Mouse (Mus musculus): ENCODE results near the gene Nrxn3. TPM values are rescaled to one million over a fixed set of nuclear protein-coding genes. Genes with fewer than 3 reads are reported as not detected.

The Nrxn3 gene
- total RNA-seq, 2 experiments from 2014 or later: 0.57 to 0.97 TPM

DNA sequence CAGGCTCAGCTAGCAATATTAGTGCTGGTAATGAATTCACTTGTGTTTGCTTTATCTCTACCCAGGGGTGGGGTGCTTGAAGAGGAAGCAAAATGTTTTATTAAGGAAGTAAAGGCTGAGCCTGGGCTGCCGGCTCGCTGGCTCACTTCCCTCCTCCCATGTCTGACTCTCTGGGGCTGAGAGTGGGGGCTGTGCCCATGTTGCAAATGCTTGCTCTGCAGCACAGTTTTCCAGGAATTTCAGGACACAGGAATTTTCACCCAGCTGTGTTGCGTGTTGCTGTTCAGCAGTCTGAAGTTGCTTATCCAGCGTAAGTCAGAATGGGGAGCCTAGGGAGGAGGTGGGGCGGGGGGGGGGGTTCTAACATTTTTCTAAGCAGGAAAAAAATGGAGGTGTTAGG lies 89.5 kb downstream of the Nrxn3 start:
- DNase-seq: no peak

DNA sequence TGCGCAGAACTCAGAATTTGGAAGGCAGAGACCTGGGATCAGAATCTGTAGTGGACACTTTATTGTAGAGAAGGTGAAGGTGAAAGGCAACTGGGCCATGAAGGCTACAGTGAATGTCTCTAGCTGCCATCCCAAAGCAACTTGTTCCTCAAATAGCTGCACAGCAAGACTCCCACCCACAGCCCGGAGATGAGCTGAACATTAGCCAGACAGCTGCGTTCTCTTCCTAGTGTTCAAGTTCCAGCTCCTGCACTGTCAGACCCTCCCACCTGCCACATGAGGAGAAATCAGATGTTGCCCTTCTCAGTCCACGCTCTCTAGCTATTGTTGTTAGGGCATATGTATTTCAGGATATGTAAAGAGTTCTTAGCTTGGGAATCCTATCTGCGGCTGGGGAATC lies 94.2 kb downstream of the Nrxn3 start:
- DNase-seq: no peak

DNA sequence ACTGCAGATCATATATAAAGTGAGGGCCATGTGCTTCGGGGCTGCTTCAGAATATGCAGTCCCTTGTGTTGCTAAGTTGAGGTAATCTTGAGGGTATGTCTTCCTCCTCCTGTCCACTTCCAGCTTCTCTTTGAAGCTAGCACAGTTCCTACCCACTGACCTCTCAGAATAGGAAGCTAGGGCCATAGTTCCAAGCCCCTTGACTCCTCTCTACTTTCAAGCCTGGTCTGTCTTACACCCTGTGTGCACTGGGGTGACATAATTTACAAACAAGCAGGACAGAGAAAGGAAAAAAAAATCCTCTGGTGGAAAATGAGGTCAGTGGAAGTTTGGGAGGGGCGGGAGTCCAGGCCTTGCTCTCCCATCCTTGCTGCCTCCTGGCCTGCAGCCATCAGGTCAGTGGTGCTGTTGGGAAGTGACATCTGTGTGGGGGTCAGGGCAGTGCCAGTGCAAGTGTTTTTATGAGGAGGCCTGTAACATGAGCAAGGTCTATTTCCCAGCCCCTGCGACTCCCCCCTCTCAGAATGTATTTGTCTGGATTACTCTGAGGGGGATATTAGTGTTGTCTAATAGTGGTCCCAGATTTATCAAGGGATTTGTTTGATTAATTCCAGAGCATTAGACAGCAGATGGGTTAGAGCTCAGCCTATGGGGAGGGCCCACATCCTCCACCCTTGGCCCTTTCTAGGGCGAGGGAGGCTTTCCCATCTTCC lies 96.1 kb downstream of the Nrxn3 start:
- DNase-seq: peak; percentile 7

DNA sequence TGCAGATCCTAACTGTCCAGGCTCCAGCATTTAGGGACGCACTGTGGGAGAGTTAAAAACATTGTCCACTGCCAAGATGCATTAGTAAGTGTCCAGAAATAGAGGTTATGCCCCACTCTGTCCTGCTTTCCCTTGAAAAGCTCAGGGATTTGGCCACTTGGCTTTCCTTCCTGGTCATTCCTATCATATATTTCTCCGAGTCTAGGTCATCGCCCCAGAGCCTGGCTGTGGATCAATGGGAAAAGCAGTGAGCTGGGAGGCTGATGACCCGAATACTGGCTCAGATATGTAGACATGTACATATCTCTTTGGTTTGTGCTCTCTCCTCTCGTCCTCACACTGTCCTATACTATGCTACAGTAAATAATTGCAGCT lies 96.6 kb downstream of the Nrxn3 start:
- no peak for DNase-seq

DNA sequence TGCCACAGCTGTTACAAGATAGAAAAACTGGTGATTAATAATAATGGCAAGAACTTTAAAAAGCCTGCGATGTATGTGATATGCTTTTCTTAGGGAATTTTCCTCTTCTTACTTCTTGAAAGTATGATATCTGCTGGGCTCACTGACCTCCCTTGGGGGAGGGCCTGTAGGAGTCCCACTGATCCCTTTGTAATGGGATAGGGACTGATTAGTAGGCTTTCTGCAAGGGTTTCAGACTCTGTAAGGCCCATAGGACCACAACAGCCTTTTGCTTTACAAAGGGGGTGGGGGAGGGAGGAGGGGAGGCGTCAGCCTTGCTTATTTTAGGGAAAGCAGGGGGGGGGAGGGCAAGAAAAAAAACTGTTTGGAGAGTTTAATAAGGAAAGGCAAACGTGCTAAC lies 97.5 kb downstream of the Nrxn3 start:
- DNase-seq: no peak

DNA sequence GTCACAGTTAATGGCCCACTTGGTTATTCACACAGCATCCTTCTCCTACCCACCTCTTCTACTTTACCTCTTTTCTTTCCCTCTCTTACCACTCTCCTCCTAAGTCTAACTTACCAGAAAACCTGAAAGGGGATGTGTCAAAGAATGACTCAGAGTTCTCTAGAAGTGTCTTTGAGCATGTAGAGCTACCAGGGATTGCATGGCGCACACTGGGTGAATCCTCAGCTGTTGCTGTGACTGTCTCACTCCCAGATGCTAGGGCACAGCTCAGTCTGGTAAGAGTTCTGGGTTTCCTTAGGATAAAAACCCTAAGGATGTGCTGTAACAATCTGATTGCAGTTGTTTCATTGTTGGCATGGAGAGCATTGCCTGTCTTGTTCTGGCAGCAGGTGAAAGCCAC lies 108.2 kb downstream of the Nrxn3 start:
- no peak for DNase-seq

DNA sequence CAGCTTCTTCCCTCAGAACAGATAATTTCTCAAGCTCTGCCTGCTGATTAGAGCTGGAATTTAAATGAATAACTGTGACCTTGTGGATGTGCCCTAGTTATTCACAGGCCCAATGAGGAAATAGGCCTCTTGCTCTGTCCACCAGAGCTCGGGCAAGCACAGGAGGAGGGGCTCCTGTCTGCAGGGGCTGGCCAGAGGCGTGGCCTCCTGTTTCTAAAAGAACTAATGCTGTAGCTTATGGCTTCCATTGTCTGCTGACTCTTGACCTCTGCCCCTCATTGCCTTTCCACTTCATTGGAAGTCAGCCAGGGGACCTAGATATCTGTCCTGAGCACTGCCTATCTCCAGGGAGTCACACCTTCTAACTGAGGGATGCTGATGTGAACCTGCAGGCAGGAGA lies 113.1 kb downstream of the Nrxn3 start:
- DNase-seq: peak; percentile 20

DNA sequence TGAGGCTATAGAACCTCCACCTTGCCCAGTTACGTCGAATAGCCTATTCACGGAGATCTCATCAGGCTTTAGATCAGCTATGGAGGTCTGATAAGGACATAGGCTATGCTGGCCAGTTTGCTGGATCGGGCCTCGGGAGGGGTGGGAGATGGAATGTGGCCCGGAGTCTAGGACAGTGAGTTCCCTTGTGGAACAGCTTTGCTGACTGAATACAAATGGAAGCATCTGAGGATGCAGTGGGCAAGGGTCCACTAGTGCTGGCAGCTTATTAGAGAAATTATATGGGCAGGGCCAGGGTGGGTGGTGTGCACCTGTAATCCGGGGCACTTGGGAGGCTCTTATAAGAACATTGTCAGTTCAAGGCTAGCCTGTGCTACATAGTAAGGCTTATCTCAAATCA lies 117.0 kb downstream of the Nrxn3 start:
- DNase-seq: no peak

DNA sequence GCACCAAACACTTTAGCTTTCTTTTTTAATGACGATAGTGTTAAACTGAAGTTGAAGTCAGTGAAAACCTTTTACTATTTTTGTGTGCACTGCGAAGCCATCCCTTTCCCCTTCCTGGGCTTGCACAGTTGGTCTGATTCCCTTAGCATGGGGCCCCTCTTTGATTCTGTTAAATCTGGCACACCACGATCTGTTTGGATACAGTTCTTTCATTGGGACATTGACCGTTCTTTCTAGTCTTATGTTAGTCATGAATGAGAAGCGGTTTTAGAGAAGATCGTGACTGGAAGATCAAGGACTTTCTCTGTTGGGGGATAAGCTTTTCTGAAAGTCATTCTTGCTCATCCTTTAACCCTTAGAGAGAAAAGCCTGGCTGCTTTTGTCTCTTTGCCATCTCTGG lies 118.7 kb downstream of the Nrxn3 start:
- DNase-seq: no peak

DNA sequence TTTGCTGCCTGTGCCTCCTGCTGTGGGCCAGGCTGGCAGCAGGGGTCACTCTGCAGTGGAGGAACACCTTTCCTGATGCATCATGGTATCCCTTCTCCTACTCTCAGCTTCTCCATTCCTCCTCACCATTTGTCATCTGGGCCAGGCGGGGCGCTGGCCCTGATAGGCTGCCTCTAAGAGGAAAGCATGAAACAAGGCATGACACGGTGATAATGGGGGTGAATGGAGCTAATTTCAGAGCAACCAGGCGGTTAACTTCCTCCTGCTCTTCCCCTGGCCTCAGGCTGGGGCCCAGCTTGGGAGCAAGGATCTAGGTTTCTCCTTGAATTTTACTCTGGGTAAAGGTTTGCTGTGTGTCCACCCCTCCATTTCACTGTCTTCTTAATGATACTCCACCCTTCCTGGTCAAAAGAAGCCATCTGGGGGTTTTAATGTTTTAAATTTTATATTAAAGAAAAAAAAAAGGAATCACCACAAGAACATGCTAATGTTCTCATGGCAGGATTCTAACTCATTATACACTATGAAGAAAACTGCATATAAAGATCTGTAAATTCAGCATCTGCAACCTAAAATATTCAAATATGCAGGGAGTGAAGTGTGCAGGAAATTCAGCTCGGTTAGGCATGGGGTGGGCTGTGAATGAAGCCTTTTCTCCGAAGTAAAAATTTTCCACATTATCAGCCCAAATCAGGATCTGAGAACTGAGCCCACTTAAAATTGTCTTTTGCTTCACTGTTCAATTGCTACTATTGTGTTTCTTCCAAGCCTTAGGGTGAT lies 127.9 kb downstream of the Nrxn3 start:
- no peak for DNase-seq

DNA sequence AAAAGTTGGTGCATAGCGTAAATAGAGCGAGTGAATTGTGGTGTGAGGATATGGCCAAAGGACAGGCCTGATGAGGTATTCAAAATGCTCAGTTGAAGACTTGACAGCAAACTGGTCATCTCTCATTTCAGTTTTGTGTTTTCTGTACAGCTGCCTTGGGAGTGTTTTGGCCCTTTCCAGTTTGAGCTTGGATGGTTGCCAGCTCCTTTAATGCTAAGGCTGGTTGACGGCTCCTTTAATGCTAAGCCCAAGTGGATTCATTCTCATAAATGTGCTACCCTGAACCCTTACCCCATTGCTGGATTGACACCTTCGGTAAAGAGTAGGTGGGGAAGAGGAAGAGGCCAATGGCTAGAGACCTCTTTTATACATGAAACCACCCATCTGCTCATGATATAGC lies 131.4 kb downstream of the Nrxn3 start:
- DNase-seq: no peak

DNA sequence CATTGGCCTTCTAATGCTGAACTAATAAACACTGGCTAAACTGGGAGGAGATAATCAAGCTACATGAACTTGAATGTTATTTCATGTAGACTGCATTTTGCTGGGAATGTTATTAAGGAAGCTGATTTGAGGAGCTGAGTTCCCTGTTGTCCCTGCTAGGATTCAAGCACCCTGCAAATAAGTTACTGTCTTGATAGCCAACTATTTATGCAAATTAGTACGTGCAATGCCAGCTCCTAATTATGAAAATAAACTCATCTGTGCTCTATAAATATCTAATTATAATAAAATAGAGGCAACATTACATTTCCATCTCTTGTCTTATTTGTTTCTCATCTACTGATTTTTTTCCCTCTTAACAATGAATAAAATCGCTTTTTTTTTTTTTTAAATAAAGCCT lies 135.0 kb downstream of the Nrxn3 start:
- no peak for DNase-seq

DNA sequence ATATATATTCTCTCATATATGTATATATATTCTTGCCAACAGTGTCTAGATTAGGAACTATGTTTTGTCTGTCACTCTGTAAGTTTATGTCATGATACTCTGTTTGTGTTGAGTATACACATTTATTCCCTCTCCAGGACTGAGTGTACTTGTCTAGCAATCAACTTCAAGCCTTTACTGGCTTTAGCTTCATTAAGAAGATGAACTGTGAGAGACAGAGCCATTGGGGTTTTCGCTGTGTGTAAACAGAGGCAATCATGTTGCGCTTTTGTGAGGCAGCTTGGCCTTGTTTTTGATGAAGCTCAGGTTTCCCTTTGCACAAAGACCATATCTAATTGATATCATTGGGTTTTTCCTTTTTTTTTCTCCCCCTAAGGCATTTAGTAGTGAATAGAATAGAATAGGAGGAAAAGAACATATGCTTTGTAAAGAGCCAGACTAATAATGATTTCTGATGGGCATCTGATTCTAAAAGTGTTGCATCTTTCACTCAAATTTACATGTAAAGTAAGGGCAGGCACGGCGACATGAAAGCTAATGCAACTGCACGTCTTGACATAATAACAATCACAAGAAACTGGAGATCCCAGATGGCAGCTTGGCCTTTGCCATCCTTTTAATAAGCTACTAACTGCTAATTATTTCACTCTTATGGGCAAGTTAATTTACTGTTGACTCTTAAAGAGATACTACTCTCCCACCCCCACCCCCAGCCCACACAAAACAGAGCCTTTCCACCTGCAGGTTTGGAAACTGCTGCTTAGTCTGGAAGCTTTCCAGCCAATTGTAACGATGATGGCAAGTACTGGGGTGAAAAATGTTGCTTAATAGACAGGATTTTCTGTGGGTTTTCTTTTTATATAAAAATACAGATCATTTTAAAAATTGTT lies 137.0 kb downstream of the Nrxn3 start:
- DNase-seq: no peak

DNA sequence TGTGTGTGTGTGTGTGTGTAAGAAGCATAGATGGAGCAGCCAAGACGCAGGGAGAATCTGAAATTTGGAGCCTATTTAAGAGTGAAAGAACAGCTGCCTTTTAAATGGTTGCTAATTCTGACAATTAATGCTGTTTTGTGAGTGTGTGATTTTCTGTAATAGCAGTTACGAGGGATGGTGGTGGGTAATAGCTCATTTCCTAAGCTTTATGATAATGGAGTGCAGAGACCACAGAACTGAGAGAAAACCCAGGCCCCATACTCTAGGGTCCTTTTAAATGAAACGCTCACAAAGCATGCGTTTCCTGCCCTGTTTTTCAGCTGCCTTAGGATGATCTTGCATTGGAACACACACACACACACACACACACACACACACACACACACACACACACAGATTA lies 137.7 kb downstream of the Nrxn3 start:
- no peak for DNase-seq

DNA sequence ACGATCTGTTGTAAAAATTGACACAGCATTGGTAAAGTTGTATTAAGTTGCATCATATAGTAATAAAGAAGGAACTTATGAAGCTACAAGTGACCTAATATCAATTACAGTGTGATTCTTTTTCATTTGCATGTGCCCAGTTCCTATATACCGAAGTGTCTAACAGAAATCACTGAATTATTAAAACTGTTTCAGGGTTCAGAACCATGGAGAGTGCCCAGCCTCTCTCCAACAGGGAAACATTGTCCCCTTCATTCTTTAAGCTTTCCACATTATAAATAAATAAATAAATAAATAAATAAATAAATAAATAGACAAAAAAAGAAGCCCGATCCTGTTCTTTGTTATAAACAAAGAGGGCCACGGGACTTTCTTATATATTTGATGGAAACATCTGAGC lies 140.4 kb downstream of the Nrxn3 start:
- DNase-seq: peak; percentile 3

DNA sequence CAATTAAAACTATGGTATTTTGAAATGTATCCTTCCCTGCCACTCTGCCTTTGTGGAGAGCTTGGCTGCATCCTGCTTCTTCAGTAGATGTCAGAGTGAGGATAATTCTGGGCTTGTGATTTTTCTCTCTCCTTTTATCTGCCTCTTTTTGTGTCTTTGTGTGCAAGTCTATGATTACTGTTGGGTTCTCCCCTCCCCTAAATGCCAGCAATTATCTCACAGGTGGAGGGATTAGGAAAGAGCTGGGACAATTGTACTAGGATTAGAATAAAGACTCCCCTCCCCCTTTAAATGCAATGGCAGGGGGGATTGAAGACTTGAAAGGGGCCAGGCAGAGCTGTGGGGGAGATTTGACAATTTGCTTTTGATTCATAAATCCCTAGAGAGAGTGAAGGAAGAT lies 145.6 kb downstream of the Nrxn3 start:
- DNase-seq: no peak

DNA sequence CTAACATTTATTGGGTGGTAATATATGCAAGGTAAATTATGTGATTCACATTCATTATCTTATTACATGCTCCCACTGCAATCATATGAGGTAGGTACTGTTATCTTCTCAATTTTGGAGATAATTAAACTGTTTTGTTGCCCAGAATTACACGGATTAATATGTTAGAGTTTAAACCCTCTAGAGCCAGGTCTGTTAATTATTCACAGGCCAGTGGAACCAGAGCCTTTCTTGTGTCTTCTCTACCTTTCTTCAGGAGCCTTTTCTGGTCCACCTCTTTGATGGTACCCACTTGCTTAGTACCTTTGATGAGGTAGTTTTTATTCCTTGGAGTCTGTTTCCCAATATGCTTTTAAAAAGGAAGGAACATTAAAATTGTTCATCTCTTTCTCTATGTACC lies 174.7 kb downstream of the Nrxn3 start:
- no peak for DNase-seq

DNA sequence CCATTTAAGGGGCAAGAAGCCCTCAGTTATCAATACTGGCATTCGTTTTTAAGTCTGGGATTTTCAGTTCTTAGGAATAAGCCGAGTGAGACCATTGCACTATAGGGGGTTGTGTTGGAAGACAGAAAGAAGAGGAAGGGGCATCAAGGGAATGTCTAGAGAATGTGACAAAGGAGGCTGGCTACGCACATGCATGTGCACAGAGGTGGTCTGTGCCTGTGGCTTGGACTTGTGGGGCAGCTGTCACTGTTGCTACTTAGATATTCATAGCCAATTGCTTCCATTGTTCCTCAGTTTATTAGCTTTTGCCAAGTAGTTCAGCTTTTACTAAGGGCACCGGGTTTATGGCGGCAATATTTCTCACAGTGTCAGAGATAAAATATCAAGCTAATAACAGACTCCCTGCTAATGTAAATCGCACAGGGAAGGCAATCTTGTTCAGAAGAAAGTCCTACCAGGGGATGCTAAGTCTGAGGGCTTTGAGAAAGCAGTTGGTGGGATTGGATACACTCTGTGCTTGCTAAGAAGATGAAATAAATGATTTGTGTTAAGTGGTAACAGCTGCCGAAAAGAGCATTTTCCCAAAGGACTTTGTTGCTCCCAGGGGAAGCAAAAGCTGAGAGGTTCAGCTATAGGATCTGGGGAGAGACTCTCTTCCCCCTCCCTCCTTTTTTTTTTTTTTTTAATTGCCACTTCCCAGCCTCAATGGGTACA lies 177.5 kb downstream of the Nrxn3 start:
- DNase-seq: no peak

DNA sequence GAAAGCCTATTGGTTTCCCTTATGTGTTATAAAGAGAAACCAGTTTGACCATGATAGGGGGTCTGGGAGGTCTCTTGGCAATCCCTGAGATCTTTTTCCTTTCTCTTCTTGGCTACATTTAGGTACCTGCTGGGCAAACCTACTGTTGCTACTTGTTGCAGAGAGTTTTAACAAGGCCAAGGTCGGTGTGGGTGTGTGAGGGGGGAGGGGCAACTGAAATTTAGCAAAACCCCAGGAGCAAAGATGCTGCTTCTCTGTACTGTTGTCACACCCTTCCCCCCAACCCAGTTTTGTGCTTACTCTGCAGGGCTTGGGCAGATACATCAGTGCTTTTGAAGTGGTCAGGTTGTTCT lies 178.0 kb downstream of the Nrxn3 start:
- no peak for DNase-seq

DNA sequence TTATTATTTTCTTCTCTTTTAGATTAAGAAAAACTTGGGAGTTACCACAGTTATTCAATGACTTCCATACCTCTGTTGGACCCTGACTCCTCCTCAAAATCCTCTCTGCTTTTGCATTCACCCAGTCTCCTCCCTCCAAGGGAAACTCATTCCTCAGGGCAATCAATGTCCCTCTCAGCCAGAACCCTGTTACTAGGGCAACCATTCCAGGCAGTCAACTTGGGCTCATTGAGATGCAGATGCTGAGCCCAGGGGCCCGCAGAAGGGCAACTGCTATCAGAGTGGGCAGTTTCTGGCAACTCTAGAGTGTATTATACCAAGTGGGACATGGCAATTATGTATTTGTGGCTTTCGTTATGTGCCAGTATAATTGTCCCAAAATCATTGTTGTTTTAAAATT lies 188.1 kb downstream of the Nrxn3 start:
- no peak for DNase-seq

DNA sequence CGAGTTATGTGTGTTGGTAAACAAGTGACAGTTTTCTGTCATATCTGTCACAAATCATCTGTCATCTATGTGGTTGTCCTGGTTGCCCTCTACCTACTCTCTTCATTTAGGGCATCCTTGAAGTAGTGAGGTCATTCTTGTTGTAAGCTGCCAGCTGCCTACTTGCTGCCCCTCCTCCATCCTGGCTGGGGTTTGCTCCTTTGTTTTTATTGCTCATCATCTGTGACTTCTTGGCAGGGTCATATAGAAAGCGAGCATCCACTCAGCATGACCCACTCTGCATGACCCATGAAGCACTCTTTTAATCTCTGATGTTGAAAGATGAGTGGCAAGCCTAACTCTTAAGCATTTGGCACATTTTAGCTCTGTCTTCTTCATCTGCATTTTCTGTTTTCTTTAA lies 194.1 kb downstream of the Nrxn3 start:
- no peak for DNase-seq

DNA sequence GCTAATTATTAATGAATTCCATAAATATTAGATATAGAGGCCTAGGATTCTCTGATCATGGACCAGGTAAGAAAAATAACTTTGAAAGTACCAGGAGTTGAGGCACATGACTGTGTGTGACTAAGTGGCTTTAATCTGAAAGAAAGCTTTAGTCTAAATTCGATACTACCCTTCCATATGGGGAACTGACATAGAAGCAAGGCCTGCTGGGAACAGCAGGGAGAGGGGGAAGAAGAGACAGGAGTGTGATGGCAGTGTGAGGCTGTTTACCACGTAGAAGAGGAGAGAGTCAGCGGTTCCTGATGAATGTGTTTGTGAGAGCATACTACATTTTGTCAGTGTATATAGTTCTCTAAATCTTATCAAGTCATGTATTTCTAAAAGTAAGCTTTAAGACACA lies 202.2 kb downstream of the Nrxn3 start:
- no peak for DNase-seq

DNA sequence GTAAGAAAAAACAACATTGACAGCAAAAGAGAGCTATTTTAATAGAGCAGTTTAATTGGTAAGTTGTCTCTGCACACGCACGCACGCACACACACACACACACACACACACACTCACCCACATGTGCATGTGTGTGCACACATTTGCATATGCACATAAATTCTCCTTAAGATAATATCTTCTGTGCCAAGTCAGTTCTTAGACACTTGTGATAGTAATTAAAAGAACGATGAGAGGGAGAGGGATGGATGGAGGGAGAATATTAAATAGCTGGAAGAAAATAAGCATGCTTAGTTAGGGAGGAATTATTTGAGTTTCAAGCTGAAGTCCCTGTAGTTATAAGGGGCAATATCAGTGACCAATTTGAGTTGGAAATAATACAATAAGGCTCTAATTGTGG lies 203.6 kb downstream of the Nrxn3 start:
- no peak for DNase-seq

All from adrenal gland, postnatal 10 days (tissue).